Mouse (Mus musculus): ENCODE measurements around the gene Hamp.
"Not testable (repeated sequence)": the region's sequence is repeated elsewhere in the genome, so short reads cannot be mapped to it uniquely, and the experiment has no call there.

DNA sequence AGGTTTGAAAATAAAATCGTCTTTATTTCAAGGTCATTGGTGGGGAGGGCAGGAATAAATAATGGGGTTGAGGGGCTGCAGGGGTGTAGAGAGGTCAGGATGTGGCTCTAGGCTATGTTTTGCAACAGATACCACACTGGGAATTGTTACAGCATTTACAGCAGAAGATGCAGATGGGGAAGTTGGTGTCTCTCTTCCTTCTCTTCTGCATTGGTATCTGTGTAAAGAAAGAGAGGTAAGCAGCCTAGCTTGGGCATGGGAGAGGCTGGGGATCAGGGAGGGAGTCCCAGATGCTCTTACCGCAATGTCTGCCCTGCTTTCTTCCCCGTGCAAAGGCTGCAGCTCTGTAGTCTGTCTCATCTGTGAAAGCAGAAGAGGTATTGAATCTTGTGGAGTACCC lies 1.5 kb downstream of the Hamp start:
- TF ChIP-seq POLR2A (IDR thresholded peaks at IDR 0.05; ENCODE audit: insufficient read depth, low read length); CTCF (IDR thresholded peaks at IDR 0.05; ENCODE audit: low read depth, low read length): not testable (repeated sequence)
